Mouse (Mus musculus) forelimb bud, embryonic 11.5 days (tissue): Measurements from ENCODE around the gene Prtg.

Experiments
- DNase-seq: peaks from one replicate; pipeline ENCODE4 v3.0.0-alpha.2; 2012; ENCODE audit warnings: low read depth, low spot score

Prtg gene

DNA sequence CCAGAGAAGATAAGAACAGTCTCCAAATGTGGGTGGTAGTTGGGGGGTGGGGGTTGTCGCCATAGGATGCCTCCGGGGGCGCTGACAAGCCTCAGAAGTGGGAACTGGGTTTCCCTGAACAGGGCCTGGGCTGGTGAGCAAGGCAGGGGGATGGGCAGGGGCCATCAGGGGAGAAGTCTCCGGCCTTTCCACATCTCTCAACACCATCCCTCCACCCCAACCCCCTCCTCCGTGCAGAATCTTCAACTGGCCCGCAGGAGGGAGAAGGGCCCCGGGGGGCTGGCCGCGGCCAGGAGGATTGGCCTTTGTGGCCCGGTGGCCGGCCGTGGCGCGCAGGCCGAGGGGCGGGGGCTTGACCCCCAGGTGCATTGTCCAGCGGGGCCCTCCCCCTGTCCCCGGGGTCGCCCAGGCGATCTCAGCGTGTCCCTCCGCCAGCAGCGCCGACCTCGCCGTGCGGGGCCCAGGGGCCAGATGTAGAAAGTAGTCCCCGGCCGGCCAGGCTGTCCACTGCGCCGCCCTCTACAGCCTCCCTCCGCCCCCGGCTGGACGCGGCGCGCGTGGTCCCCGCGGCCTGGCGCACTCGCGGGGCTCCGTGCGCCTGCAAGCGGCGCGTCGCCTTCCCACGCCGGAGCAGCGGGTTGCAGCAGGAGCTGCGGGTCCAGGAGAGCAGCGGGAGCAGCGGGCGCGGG, at the start of gene Prtg:
Gene Prtg, plus strand, starts transcription at position 144 of the 689 bp plus-strand sequence.
- DNase-seq: peak; percentile 56

DNA sequence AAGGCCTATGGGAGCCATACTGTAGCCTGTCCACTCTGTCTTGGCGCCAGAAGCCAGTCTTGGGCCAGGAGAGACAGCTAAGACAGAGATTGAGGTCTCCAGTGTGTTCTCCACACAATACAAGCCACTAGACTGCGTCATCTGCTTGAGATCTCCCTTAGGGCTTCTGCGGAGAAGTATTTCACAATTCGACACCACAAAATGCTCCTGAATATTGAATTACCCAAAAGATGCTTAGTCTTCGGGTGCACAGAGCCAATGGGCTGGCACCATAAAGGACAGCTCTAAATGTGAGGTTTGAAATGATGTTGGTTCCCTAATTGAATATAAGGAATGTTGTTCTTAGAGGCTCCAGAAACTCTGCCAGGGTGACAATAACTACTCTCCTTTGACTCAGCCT, 49.5 kb upstream of the Prtg start:
- DNase-seq: no peak

DNA sequence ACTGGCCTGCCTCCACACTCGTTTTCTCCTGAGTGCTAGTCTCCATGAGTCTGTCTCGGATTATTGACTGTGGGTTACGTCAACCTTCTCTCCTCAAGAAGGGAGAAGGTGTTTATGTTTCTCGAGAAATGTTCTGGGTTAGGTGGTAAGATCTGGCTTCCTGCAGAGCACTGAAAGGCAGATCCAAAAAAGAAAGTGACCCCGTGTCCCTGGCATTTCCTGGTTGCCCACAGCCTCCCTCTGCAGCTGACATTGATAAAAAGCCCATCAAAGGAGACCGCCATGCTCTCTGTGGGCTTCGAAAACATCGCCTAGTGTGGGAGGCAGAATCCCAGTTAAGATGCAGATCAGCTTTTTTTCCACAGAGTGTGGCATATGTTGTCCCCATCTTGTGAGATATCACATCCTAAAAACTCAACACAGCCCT, 48.0 kb upstream of the Prtg start:
- peak; percentile 75 for DNase-seq

DNA sequence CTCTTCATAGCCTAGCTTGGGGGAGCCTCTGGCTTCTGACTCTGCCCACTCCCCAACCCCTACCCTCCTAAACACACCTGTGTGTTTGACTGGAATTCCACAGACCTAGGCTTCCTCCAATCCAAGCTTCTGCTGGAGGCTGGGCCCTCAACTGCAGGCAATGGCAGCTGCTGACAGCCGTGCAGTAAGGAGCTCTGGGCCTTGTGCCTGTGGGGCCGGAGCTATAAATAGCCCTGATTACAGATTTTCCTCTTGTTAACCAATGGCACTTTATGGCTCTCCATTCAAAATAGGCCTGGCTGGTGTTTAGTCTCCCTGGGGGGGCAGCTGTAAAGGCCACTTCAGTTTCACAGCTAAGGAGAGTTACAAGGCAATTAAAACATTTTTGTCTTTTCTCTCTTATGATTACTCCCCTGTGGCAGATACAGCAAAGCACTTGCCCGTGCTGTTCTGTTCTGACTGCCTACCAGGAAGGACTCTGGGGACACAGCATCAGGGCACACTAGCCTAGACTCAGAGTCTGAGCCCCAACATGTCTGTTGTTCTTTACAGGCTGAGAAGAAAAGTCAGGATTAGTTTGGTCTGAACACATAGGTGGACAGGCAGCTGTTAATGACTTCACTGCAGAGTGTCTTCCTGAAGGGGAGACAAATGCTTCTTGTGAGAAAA, 43.5 kb upstream of the Prtg start:
- DNase-seq: peak; percentile 80

DNA sequence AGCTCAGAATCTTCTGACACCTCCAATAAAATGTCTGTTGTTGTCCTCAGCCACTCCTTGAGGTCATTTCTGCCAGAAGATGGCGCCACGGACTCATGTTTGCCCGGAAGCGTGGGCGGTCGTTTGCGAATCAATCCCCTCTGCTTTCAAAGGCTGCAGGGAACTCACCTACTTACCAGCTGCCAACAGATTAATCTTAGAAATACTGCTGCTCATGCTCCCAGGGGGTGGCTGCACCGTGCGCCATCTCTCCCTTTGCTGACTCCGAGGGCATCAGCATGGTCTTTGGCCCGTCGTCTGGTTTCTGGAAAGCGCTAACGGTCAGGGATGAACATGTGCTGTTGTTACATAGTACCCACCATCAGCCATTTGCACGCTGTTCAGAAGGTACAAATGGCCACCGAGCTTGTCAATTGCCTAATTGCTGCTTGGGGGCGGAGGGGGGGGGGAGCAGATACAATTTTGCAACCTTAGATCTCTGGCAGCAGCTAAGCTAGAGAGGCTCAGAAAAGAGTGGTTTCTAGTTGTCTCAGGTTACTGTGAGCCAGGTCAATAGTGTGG, 39.8 kb upstream of the Prtg start:
- DNase-seq: peak; percentile 89

DNA sequence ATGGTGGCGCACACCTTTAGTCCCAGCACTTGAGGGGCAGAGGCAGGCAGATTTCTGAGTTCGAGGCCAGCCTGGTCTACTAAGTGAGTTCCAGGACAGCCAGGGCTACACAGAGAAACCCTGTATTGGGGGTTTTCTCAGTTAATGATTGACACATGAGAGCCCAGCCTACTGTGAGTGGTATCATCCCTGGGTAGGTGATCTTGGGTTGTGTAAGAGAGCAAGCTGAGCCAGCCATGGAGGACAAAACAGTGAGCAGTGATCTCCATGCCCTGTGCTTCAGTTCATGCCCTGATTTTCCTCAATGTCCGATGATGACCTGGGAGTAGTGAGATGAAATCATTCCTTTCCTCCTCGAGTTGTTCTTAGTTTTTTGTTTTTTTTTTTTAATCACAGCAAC, 31.7 kb upstream of the Prtg start:
- no peak for DNase-seq

DNA sequence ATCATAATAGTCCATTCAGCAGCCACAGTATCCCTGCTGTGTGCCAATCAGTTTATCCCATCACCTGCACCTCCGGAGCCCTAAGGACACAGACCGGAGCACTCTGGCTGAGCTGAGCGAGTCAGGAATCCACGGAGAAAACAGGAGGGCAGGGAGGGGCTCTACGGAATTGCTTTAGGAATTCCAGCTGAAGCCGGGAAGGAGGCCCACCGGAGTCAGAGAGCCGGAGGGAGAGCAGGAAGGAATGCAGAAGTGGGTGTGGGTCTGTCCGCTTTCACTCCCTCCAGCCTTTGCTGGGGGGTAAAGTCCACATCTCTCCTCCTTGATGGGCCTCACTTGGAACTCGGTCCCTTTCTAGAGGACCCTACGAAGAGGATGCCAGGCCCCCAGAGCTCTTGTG, 27.7 kb upstream of the Prtg start:
- no peak for DNase-seq

DNA sequence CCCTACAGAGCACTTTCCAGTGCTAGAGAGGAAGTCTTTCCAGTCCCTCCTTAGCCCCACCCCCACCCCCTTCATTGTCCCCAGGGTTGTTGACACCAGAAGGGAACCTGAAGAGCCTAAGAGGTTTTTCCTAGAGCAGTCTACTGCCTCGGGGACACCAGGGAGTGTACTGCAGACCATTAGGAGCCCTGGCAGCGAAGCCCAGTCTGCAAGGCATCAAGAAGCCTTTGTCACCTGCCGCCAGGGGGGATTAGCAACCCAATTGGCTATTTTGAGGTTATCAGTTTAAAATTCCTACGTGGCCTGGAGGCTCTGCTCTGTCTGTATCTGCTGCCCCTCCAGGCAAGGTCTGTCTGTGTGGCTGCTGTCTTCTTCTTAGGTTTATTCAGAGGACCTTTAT, 26.9 kb upstream of the Prtg start:
- DNase-seq: no peak

DNA sequence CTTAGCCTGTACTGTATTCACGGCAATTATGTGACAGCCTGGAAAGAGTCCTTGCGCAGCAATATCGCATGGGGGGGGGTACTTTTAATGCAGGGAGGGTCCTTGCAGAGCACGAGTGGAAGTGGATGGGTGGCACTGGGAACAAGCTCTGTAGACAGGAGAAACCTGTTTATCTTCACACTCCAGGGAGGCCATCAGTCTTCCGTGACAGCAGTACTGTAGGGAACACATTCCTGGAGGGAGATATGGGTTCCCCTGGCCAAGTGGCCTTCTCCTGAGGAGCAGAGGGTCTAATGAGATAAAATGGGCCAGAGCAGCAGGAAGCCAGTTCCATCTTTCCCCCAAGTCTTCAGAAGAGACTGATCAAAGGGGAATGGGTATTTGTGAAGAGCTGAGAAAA, 26.0 kb upstream of the Prtg start:
- DNase-seq: no peak

DNA sequence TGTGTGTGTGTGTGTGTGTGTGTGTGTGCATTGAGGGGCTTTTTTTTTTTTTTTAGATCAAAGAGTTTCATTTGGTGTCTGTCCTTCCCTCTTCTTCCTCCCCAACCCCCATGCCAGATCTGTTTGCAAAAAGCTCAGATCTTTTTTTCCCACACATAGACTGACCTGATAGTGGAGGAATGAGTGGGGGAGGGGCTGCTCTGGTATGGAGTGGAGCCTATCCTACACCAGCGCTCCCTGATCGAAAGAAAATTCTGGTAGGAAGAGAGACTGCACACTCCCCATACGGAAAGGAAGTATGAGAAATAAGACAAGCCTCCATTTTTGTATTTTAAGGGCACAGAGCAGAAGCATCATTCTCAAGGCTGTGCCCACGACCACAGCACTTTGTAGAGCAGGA, 25.2 kb upstream of the Prtg start:
- DNase-seq: no peak

DNA sequence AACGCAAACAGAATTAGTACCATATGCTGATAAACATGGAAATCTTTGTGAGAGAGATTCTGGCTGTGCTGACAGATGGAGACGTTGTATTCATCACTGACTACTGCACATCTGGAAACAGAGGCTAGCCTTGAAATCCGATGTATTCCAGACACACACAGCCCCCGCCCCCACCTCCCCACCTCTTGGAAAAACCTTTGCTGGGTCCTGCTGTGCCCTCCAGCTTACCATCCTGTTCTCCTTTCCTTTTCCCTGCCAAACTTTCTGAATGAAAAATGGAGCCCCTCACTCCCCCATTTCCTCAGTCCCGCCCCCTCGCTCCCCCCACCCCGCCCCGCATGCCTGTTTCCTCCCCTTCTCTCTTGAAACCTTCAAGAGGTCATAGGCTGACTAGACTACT, 24.6 kb upstream of the Prtg start:
- DNase-seq: no peak

DNA sequence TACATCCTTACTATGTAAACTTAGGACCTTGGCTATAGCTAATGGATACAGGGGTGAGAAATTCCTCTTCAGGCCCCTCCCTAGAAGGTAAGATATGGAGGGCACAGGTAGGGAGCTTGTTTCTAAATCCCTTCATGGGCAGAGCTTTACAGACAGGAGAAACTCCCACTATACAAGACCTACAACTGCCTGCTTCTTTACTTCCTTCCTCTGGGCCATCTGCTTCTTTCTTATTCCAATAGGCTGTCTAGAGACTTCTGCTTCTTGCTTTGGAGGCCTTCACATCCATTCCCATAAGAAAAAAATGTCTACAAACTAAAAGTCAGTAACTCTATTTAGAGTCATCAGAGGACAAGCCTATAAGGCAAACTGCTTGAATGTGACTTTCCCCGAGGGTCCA, 18.9 kb upstream of the Prtg start:
- DNase-seq: no peak

DNA sequence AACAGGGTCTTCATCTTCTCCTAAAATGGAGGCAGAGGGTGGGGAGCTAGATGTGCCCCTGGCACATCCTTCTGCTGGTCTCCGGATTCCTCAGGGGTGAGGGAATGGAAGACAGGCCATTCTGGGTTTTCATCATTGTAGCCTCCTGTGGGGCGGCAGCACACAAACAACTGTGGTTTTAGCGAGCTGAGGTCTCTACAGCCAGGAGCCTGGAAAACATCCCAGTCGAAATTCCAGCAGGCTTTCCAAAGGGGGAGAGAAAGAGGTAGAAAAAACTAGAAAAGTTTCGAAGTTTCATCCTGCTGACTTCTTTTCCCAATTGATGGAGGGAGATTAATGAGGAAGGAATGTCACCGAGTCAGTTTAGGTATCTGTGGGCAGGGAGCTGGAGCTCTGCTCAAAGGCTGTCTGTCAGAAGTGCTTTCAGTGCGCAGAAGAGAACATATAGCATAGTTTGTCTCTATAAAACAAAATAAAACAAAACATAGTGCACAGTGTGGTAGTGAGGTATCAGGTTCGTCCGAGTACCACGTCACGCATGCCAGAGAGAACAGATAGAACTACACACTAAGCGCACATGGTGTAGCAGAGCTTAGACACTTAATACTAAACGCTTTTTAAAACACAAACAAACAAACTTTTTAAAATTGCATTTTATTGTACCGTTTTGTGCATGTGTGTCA, 16.0 kb upstream of the Prtg start:
- DNase-seq: no peak

DNA sequence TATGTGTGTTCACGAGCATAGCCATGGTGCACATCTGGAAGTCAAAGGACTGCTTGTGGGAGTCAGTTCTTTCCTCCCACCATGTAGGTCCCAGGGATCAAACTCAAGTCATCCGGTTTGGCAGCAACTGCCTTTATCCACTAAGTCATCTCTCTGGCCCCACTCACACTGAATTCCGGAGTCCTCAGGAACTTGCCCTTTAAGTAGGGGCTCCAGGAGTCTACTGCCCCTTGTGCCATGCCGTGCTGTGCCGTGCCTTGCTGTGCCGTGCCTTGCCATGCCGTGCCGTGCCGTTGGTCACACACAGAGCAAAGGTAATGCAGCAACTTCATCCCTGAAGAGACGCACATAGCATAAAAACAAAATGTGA, 15.5 kb upstream of the Prtg start:
- no peak for DNase-seq

DNA sequence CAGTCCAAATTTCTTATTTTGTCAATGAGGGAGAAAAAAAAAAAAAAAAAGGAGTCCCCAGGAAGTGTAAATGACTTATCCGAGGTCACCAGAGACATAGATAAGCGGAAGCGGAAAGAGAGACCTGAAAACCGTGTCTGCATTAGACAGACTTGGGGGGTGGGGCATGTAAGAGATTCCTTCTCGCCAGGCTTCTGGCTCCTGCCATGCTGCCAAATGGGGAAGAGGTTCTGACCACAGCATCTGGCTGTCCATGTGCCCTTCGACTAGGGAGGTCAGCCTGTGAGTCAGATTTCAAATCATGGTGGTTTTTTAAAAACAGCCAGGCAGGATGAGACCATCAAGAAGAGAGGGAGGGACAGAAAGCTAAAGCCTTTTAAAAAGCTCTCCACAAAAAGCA, 15.0 kb upstream of the Prtg start:
- no peak for DNase-seq

DNA sequence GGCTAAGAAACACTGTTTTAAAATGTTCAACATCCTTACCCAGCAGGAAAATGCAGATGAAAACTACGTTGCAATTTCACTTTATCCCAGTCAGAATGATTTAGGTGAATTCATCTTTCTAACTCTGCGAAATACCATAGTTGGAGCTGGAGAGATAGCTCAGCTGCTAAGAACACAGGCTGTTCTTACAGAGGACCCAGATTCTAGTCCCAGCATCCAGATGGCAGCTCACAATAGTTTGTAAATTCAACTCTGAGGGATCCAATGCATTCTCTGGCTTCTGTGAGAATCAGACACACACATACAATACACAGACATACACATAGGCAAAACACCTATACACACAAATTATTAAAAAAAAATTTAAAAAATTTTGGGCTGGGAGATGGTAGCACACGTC, 11.4 kb upstream of the Prtg start:
- no peak for DNase-seq

DNA sequence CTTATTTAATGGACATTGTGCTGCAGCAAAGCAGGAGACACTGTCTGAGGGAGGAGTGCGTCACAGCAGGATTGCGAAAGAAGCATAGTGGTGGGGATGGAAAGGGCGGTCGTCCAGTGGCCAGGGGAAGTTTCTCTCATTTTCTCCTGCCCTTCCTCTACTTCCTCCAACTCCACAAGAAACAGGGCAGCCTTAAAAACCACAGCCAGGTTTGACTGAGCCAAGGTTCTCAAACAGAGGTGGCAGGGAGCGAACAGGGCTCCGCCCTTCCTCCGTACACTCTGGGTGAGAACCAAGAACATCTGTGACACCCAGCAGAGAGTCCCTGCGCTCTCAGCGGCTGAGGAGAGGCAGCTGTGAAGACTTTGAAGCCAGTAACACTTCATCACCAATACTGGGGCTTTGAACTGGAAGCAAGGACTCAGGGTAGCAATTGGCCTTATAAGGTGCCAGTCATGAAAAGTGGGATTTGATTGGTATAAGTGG, 9.5 kb upstream of the Prtg start:
- DNase-seq: no peak

DNA sequence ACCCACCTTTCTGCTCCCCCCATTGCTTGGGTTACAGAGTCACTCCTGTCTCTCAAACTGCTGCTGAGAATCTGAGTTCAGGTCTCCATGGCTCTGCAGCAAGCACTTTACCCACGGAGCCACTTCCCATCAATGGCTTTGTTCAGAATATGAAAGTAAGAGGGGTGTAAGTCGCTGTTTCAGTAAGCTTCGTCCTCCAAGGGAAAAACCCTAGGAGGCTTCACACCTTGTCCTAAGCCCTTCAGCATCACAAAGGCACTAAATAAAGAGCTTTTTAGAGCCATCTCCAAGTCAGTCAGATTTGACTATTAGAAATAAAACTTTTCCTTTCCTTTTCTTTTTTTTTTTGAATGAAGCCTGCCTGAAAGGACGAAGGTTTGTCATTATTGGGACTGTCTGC, 3.4 kb upstream of the Prtg start:
- no peak for DNase-seq

DNA sequence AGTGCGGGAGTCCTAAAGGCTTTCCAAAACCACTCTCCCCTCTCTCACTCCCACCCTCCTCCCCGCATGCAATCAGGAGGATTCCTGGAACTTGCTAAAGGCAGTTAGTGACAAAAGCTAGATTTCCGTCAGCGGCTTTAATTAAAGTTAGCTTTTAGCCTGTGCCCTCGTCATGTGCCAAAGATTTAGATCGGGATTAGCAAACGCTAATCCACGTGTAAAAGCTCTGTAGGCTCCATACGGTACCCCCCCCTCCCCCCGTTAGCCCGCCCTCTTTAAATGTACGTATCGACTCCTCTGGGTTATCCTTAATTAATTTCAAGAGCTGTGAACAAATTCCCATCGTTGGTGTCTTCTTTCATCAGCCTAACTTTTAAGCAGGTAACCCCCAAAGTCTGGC, 528 bp upstream of the Prtg start:
- no peak for DNase-seq

DNA sequence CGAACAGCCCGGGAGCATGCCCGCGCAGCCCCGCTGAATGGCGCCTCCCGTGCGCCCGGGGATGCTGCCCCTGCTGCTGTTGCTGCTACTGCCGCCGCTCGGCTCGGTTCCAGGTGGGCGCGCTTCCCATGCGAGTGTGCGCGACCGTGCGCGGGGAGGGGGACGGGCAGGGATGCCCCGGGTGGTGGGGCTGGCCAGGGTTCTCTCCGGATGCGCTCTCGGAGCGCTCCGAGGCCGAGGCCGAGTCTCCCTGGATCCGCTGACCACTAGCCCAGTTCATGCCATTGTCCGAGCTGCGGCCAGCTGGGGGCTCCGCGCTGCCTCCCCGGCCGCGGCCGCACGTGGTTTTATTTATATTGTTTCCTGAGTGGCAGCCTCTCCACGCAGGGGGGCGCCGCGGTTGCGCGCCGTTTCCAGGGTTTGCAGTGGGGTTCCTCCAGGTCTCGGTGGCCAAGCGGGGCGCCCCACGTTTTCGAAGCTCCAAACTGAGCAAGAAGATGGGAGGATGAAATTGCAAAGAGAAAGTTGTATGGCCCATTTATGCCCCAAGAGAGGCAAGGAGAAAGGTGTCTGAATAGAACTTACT, 839 bp downstream of the Prtg start:
- DNase-seq: no peak

DNA sequence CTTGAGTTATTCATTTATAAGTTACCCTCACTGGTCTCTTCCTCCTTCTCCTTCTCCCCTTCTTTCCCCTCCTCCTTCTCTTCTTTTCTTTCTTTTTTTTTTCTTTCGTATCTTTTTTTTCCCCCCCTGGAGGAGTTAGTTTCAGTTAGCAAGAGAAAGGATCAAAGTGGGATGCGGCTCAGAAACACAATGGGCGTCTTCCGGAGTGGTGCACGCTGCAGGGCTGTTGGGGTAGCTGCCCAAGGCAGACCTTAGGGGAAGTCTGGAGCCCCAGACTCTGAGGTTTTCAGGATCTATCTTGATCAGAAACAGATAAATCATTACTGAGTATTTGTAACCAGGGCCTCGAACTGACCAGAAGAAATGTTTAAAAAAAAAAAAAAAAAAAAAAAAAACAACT, 1.5 kb downstream of the Prtg start:
- DNase-seq: no peak

DNA sequence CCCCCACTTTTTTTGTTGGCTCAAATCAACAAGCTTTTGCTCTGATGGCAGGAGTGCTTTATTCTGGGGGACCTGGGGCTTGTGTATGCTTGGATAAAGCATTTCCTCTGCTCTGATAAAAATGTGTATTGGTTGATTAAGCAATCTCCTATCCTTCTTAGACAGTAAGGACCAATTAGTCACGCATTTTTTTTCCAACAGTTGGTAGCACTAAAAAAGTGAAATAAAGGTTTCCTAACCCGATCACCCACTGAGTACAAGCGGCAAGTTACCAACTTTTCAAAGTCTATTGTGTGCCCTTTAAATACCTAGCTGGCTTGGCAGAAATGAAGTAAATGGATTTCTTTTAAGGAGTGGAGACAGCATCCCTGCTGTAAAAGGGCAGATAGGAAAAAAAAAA, 1.9 kb downstream of the Prtg start:
- DNase-seq: no peak
